Mouse (Mus musculus) intestine, embryonic 16.5 days (tissue): ENCODE data around the gene Rbl1. TPM values are rescaled to one million over a fixed set of nuclear protein-coding genes. Genes with fewer than 3 reads are reported as not detected.

Experiments used
- polyA plus RNA-seq: library from polyadenylated mRNA; unstranded; fragments of >200 nt; fragmentation: Nextera tagmentation; extraction: Ambion mirVana; gene quantifications from 2 replicates; pipeline ENCODE4 v1.2.1, GENCODE M21; 2015

The Rbl1 gene
- polyA plus RNA-seq, 1 experiment from 2014 or later: 15.4 TPM

Other genes starting within 250 kb of the Rbl1 start
- 46.7 and 47.6 TPM in 2 replicates for gene Ndrg3, start 212.5 kb downstream of the Rbl1 start, polyA plus RNA-seq
- gene Dsn1, start 197.4 kb downstream of the Rbl1 start, polyA plus RNA-seq: 23.4 and 25.3 TPM in 2 replicates
- gene Soga1, start 125.3 kb downstream of the Rbl1 start, polyA plus RNA-seq: 1.2 and 1.3 TPM in 2 replicates
- gene Tldc2, start 117.5 kb downstream of the Rbl1 start, polyA plus RNA-seq: not detected in 2 replicates
- 22.0 and 22.3 TPM in 2 replicates for gene Samhd1, start 69.3 kb downstream of the Rbl1 start, polyA plus RNA-seq
- gene Rpn2, start 74.5 kb upstream of the Rbl1 start, polyA plus RNA-seq: 341 and 355 TPM in 2 replicates
- 0.34 and 0.54 TPM in 2 replicates for gene Mroh8, start 75.0 kb upstream of the Rbl1 start, polyA plus RNA-seq
- 0.76 and 0.81 TPM in 2 replicates for gene Ghrh, start 143.0 kb upstream of the Rbl1 start, polyA plus RNA-seq
- 66.8 and 71.3 TPM in 2 replicates for gene Manbal, start 163.1 kb upstream of the Rbl1 start, polyA plus RNA-seq
- gene Src, start 213.9 kb upstream of the Rbl1 start, polyA plus RNA-seq: 11.8 and 15.5 TPM in 2 replicates